In genomic region chr8:44937141-44937825, GRCm38 (mm10) we compare ENCODE assay signal across 8 mouse cellular contexts. TPM values are rescaled to one million over a fixed set of nuclear protein-coding genes. Genes with fewer than 3 reads are reported as not detected.
A peak's percentile ranks its signal among the peaks of the same experiment; 100 is the strongest.
DNase-seq lines count a peak whose midpoint lies in the region; ATAC-seq and TF ChIP-seq lines count a peak whose summit lies in the region.

No protein-coding gene starts in this region.

- H3K9me3 ChIP-seq in hindbrain, embryonic 14.5 days (ENCODE audit: control insufficient read depth, low read length): no peaks in the 10 kb centered on the region

- H3K27ac ChIP-seq in hindbrain, embryonic 14.5 days: peak overlapping the region; percentile 64
- peak overlapping the region; percentile 2 for H3K27ac ChIP-seq in left cerebral cortex, adult 2 months

- H3K27me3 ChIP-seq in hindbrain, embryonic 14.5 days (ENCODE audit: control insufficient read depth, insufficient read depth, low read length): no peaks in the 10 kb centered on the region

- DNase-seq in ES-CJ7 (ENCODE audit: low read depth, low spot score): peak; percentile 91
- DNase-seq in cerebellum, adult 11-12 months: peak; percentile 72
- peak; percentile 60 for DNase-seq in forelimb bud, embryonic 11.5 days (ENCODE audit: low read depth, low spot score)
- DNase-seq in hindbrain, embryonic 14.5 days (ENCODE audit: low spot score): peak; percentile 65
- DNase-seq in left cerebral cortex, adult 2 months (ENCODE audit: extremely low spot score in 1 of 2, low spot score in 2 of 2): peak; percentile 67 to 70
- DNase-seq in lung, postnatal 36 days: peak; percentile 65
- peak; percentile 73 for DNase-seq in right cerebral cortex, postnatal 25 days

- H3K4me2 ChIP-seq in hindbrain, embryonic 14.5 days (replicated peaks): peak overlapping the region; percentile 87

- no peak for ATAC-seq in hindbrain, embryonic 14.5 days (ENCODE audit: low FRiP score)
- ATAC-seq in inflammation-experienced regulatory T-cells, adult 6 months: no peak

- no peaks in the 10 kb centered on the region for H3K36me3 ChIP-seq in hindbrain, embryonic 14.5 days (replicated peaks; ENCODE audit: control insufficient read depth, insufficient read depth)

- intact Hi-C loops in left cerebral cortex, adult 2 months (cut with DNase I): loop anchor here (1.0 to 10.0 kb wide), 4 partner anchors 73 to 735 kb away; no protein-coding TSS in a partner anchor

- peak overlapping the region; percentile 66 for H3K4me3 ChIP-seq in hindbrain, embryonic 14.5 days (replicated peaks; ENCODE audit: low read length)
- peak overlapping the region; percentile 76 for H3K4me3 ChIP-seq in left cerebral cortex, adult 2 months

- WGBS in hindbrain, embryonic 14.5 days: under 1% methylated on average over 34 of the region's 34 CpGs

- peaks cover 3% of the 10 kb centered on the region; the same call in 1 of the 2 replicates for H3K4me1 ChIP-seq in hindbrain, embryonic 14.5 days (replicated peaks; ENCODE audit: control insufficient read depth, insufficient read depth, low read length)

- peak overlapping the region; percentile 68 for H3K9ac ChIP-seq in hindbrain, embryonic 14.5 days

- TF ChIP-seq CTCF in left cerebral cortex, adult 2 months (IDR thresholded peaks at IDR 0.05): peak; percentile 50

RNA-seq across cellular contexts. Expression of gene Fat1, which starts 2.0 kb away (rescaled TPM):
- 25.3 and 28.8 TPM in 2 replicates for polyA plus RNA-seq in hindbrain, embryonic 14.5 days (2014; fragmentation: Nextera tagmentation; extraction: Ambion mirVana)
- 10 to 100 TPM; 36.2 to 38.7 TPM for total RNA-seq in left cerebral cortex, adult 2 months (2021)
- polyA plus RNA-seq in inflammation-experienced regulatory T-cells, adult 6 months (2017; shearing (Covaris generic)): not detected

Comparison
In these comparisons a context has a peak if more than half of its experiments do, and no peak if none do; other contexts are left out.
1. RNA of gene Fat1, which starts 2.0 kb away (polyA plus RNA-seq): 25.3 to 28.8 TPM in hindbrain, embryonic 14.5 days; not detected in inflammation-experienced regulatory T-cells, adult 6 months; every median in the first group is over 10 times any median in the second.
2. Peak in every context shown above with its lines, with median percentiles within 50 percentile points of each other: DNase-seq.